Mouse (Mus musculus): ENCODE results near the gene Gm20823.
"Not testable (repeated sequence)": the region's sequence is repeated elsewhere in the genome, so short reads cannot be mapped to it uniquely, and the experiment has no call there.

Gene Gm20823

DNA sequence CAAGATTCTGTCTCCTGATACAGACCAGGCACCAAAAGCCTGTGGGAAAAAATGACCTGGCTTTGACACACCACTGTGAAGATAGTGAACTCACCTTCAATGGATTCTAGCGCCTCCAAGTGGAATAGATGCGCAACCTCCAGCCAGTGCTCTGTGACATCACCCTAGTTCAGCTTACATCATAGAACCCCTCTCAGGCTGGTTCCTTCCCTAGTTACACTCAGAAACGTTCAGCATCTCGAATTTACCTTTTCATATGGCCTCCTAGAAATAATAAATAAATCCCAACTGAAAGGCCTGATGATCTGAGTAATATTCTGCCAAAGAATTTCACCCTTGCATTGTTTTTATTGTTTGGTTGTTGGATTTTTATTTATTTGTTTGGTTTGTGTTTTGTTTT, at the start of gene Gm20823:
TSS of gene Gm20823 (minus strand) at position 101 of the 400 bp plus-strand sequence.
- not testable (repeated sequence) for DNase-seq

Data from spleen, adult 18-20 months (tissue).